15 mouse cellular contexts compared by ENCODE assay signal in the genomic region with DNA sequence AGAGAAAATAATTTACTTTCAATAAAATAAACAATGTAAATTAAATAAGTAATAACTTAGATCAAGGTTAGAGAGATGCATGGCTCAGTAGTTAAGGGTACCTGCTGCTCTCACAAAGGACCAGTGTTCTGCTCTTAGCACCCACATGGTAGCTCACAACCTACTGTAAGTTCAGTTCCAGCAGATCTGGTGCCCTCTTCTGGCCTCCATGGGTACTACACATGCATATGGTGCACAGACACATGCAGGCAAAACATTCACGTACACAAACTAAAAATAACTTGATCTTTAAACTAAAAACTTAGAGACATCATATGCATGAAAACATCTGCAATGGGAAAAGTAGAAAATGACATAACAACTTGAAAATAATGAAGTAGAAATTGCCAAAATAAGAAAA.
A peak's percentile ranks its signal among the peaks of the same experiment; 100 is the strongest.
DNase-seq lines count a peak whose midpoint lies in the region; TF ChIP-seq lines count a peak whose summit lies in the region.
"Had no signal": no experiment of that assay in that cellular context is flagged by ENCODE, and none has a peak within 500 bp of the region (broad histone marks: within the 10 kb centered on the region; RNA-seq: fewer than 3 reads in every experiment).

No protein-coding gene starts in this region.

- intact Hi-C loops in left cerebral cortex, adult 2 months (cut with DNase I), result no loop called here
- intact Hi-C loops in left cerebral cortex, postnatal 14 days (cut with DNase I), result no loop called here

- no peak overlapping the region for H3K27ac ChIP-seq in left cerebral cortex, adult 2 months
- H3K27ac ChIP-seq: heart, embryonic 15.5 days; hindbrain, embryonic 14.5 days; kidney, embryonic 15.5 days; neural tube, embryonic 15.5 days had no signal

- no peak for DNase-seq in left cerebral cortex, adult 2 months (ENCODE audit: extremely low spot score in 1 of 2, low spot score in 2 of 2)
- no peak for DNase-seq in left cerebral cortex, adult 9 months (ENCODE audit: low spot score in 2 of 2)
- DNase-seq in 3T3-L1 (ENCODE audit: low read depth, low spot score) (peak; percentile 8), A20 (ENCODE audit: low read depth, low spot score) (peak; percentile 7), ZHBTc4 (ENCODE audit: low read depth, low spot score) (peak; percentile 33)
- no peak for DNase-seq in gastrocnemius, postnatal 10 days
- no peak for DNase-seq in left cerebral cortex, postnatal 14 days (ENCODE audit: low spot score in 2 of 2)
- DNase-seq: cerebellum, adult 9-10 months; embryo, embryonic 11 days; retina, postnatal 1 day had no signal

- TF ChIP-seq CTCF in left cerebral cortex, adult 2 months (IDR thresholded peaks at IDR 0.05), result peak; percentile 3; the same call in 1 of the 2 replicates

- no peak overlapping the region for H3K4me3 ChIP-seq in left cerebral cortex, adult 2 months
- H3K4me3 ChIP-seq: erythroblast, embryonic 14.5 days; heart, embryonic 15.5 days; kidney, embryonic 15.5 days; neural tube, embryonic 15.5 days had no signal

Comparison
In these comparisons a context has a peak if more than half of its experiments do, and no peak if none do; other contexts are left out.
1. DNase-seq: peak in 3T3-L1 (single experiment), A20 (single experiment) and ZHBTc4 (single experiment); none in left cerebral cortex, adult 2 months (0 of 2), left cerebral cortex, adult 9 months (0 of 2), gastrocnemius, postnatal 10 days (single experiment) and left cerebral cortex, postnatal 14 days (0 of 2).